Mouse (Mus musculus) kidney, postnatal 14 days (tissue): ENCODE measurements at regions not wholly inside any gene's neighbourhood (a gene's known extent, or its start where the extent isn't known, plus 50 kb on each side); places are given as distances from the start of the nearest gene placed in this dataset.
A peak's percentile ranks its signal among the peaks of the same experiment; 100 is the strongest.

Experiments
- DNase-seq: peaks from one replicate; pipeline ENCODE4 v3.0.0; 2022; ENCODE audit warnings: mixed read lengths

GRCm38 (mm10) chr3:103408724-103409123 is 129.6 kb downstream of the Trim33 start:
- DNase-seq = no peak

- DNase-seq = no peak
Measured at GRCm38 (mm10) chr3:103412247-103412646, 133.2 kb downstream of the Trim33 start.

GRCm38 (mm10) chr3:103415051-103415695 is 136.1 kb downstream of the Trim33 start:
- no peak for DNase-seq

- DNase-seq = peak; percentile 67
Measured at GRCm38 (mm10) chr3:103416296-103416695, 137.2 kb downstream of the Trim33 start.

- DNase-seq = no peak
Measured at GRCm38 (mm10) chr3:103417781-103418180, 138.7 kb downstream of the Trim33 start.

GRCm38 (mm10) chr3:103419761-103420620 is 140.9 kb downstream of the Trim33 start:
- peak; percentile 89 for DNase-seq

- DNase-seq = peak; percentile 38
Measured at GRCm38 (mm10) chr3:103420621-103421274, 141.7 kb downstream of the Trim33 start.

GRCm38 (mm10) chr3:103421275-103421621 is 142.2 kb downstream of the Trim33 start:
- peak; percentile 83 for DNase-seq

GRCm38 (mm10) chr3:103422806-103423205 is 143.7 kb downstream of the Trim33 start:
- no peak for DNase-seq

- no peak for DNase-seq
Measured at GRCm38 (mm10) chr3:103423290-103423689, 144.2 kb downstream of the Trim33 start.

- DNase-seq = no peak
Measured at GRCm38 (mm10) chr3:103425812-103426430, 146.8 kb downstream of the Trim33 start.

GRCm38 (mm10) chr3:103429227-103429788 is 145.7 kb upstream of the Syt6 start:
- DNase-seq = no peak

GRCm38 (mm10) chr3:103430131-103430530 is 144.9 kb upstream of the Syt6 start:
- no peak for DNase-seq

- DNase-seq = no peak
Measured at GRCm38 (mm10) chr3:103432254-103432653, 142.8 kb upstream of the Syt6 start.

GRCm38 (mm10) chr3:103436902-103437603 is 138.0 kb upstream of the Syt6 start:
- no peak for DNase-seq

GRCm38 (mm10) chr3:103438791-103439354 is 136.2 kb upstream of the Syt6 start:
- DNase-seq = peak; percentile 21

- no peak for DNase-seq
Measured at GRCm38 (mm10) chr3:103443247-103443646, 131.8 kb upstream of the Syt6 start.

GRCm38 (mm10) chr3:103445852-103446251 is 129.2 kb upstream of the Syt6 start:
- no peak for DNase-seq

- DNase-seq = no peak
Measured at GRCm38 (mm10) chr3:103449851-103450250, 125.2 kb upstream of the Syt6 start.

- DNase-seq = no peak
Measured at GRCm38 (mm10) chr3:103451971-103452370, 123.1 kb upstream of the Syt6 start.

GRCm38 (mm10) chr3:103463760-103464159 is 111.3 kb upstream of the Syt6 start:
- DNase-seq = no peak

- DNase-seq = peak; percentile 30
Measured at GRCm38 (mm10) chr3:103464181-103464580, 110.8 kb upstream of the Syt6 start.
